Mouse (Mus musculus): ENCODE data around the gene Stkld1. TPM values are rescaled to one million over a fixed set of nuclear protein-coding genes. Genes with fewer than 3 reads are reported as not detected.
"Not testable (repeated sequence)": the region's sequence is repeated elsewhere in the genome, so short reads cannot be mapped to it uniquely, and the experiment has no call there.

Gene Stkld1
- polyA plus RNA-seq (2014; fragmentation: Nextera tagmentation; extraction: Ambion mirVana), result 0.08 TPM in 1 of 2 replicates, not detected in the other

DNA sequence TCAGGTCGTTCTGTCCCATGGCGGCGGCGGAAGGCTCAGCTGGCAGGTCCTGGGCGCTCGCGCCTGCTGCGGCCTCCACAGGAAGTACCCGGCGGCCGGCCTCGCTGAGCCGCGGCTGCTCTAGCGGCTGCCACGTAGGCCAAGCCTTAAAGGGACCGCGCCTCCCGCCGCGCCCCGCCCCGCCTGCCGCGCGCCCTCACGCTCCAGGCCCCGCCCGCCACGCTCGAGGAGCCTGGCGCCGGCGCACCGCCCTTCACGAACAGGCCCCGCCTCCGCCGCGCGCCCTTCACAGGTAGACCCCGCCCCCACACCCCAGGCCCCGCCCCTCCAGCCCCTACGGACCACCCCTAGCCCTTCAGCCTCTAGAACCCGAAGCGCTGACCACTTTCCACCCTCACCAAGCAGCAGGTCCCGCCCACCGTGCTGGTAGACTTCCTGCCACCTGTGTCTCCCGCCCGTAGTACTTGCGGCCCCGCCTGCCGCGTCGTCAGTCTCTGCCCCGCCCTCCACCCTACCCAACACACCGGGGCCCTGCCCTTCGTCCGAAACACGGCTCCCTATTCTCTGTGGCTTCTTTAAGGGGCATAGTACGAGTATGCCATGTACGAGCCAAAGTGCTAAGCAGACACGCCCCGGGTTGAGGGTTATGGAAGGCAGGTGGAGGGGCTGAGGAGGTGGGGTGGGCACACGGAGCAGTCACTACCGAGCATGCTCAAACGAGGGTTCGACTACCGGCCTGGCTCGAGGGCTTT lies at the start of gene Stkld1, which contains the start of gene Surf4:
Stkld1 (plus strand) TSS at position 744 of the 752 bp plus-strand sequence.
Surf4 (minus strand) TSS at position 625 of the 752 bp plus-strand sequence.
- H3K4me1 ChIP-seq (ENCODE audit: control insufficient read depth, insufficient read depth, low read length), result peaks cover 7% of the 10 kb centered on the region; the same call in 1 of the 2 replicates
- peak within 1 kb of the TSS; percentile 99 for H3K4me3 ChIP-seq (ENCODE audit: low read depth, low read length)
- peak within 1 kb of the TSS; percentile 99 for H3K9ac ChIP-seq (ENCODE audit: low read length)
- H3K4me2 ChIP-seq (ENCODE audit: low read depth, severe bottlenecking), result peak within 1 kb of the TSS; percentile 70
- no peaks in the 10 kb centered on the region for H3K9me3 ChIP-seq (ENCODE audit: control insufficient read depth, low read length)
- peak within 1 kb of the TSS; percentile 79 for H3K27ac ChIP-seq (replicated peaks; ENCODE audit: low read depth, low read length)
- H3K36me3 ChIP-seq (ENCODE audit: control insufficient read depth, insufficient read depth, low read length), result peaks cover 14% of the 10 kb centered on the region
- ATAC-seq (ENCODE audit: insufficient number of reproducible peaks, low FRiP score, low TSS enrichment, low read depth) (peak; percentile 94), DNase-seq (ENCODE audit: low spot score) (peak; percentile 95)
- WGBS, result 1% methylated on average over 44 of the region's 70 CpGs
- H3K27me3 ChIP-seq (ENCODE audit: control insufficient read depth, insufficient read depth, low read length), result no peaks in the 10 kb centered on the region

DNA sequence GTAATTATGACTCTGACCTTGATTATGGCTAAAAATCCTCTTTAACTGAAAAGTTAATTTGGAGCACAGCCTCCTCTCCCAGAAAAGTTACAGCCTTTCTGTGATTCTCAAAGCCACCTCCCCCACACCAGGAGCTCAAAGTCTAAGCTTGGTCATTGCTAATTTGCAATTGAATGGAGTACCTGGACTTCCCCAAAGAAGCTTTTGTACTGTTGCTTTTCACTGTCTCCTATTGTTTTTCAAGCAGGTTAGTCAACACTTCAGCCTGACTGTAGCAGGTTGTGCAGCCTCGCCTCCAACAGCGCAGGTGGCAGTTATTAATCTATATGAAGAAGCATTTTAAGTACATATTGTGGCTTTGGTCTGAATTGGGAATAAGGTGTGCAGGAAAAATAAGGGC lies 48.3 kb upstream of the Stkld1 start:
- H3K4me3 ChIP-seq (ENCODE audit: low read depth, low read length); H3K4me2 ChIP-seq (ENCODE audit: low read depth, severe bottlenecking); H3K4me1 ChIP-seq (ENCODE audit: control insufficient read depth, insufficient read depth, low read length); H3K9me3 ChIP-seq (ENCODE audit: control insufficient read depth, low read length); H3K9ac ChIP-seq (ENCODE audit: low read length); ATAC-seq (ENCODE audit: insufficient number of reproducible peaks, low FRiP score, low TSS enrichment, low read depth); DNase-seq (ENCODE audit: low spot score); H3K27me3 ChIP-seq (ENCODE audit: control insufficient read depth, insufficient read depth, low read length); H3K27ac ChIP-seq (replicated peaks; ENCODE audit: low read depth, low read length): not testable (repeated sequence)
- 90% methylated on average over 2 of the region's 2 CpGs for WGBS
- H3K36me3 ChIP-seq (ENCODE audit: control insufficient read depth, insufficient read depth, low read length), result peaks cover 11% of the 10 kb centered on the region; the same call in 1 of the 2 replicates

DNA sequence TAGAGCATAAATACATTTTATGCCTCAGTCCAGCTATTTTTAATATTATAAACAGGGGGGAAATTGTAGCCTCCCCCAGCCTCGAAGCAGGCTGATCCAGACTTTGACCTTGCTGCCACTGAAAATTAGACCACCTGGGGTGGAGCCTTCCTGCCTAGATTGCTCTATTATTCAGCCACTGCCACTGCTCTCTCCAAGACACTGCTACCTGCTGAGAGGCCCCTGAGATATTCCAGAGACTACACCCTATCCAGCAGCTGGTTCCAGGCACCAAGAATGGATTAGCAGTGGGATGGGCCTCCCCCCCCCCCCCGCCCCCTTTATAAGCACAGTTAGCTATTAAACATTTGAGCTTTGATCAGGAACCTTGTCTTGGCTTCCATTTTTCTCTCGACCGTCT lies 47.7 kb upstream of the Stkld1 start:
- H3K4me1 ChIP-seq (ENCODE audit: control insufficient read depth, insufficient read depth, low read length); H3K9me3 ChIP-seq (ENCODE audit: control insufficient read depth, low read length); H3K4me2 ChIP-seq (ENCODE audit: low read depth, severe bottlenecking); H3K27ac ChIP-seq (replicated peaks; ENCODE audit: low read depth, low read length); H3K4me3 ChIP-seq (ENCODE audit: low read depth, low read length); H3K27me3 ChIP-seq (ENCODE audit: control insufficient read depth, insufficient read depth, low read length); H3K9ac ChIP-seq (ENCODE audit: low read length); DNase-seq (ENCODE audit: low spot score); ATAC-seq (ENCODE audit: insufficient number of reproducible peaks, low FRiP score, low TSS enrichment, low read depth): not testable (repeated sequence)
- H3K36me3 ChIP-seq (ENCODE audit: control insufficient read depth, insufficient read depth, low read length), result peaks cover 11% of the 10 kb centered on the region; the same call in 1 of the 2 replicates
- 68% methylated on average over 4 of the region's 4 CpGs for WGBS

DNA sequence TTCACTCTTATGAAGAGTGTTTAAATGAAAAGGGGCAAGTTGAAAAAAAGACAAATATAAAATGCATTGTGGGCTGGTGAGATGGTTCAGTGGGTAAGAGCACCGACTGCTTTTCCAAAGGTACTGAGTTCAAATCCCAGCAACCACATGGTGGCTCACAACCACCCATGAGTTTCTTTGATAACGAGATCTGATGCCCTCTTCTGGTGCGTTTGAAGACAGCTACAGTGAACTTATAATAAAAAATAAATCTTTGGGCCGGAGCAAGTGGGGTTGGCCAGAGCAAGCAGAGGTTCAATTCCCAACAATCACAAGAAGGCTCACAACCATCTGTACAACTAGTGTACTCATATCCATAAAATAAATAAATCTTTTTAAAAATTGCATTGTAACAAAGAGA lies 37.9 kb upstream of the Stkld1 start:
- Histone ChIP-seq H3K36me3 (ENCODE audit: control insufficient read depth, insufficient read depth, low read length) (peaks cover 32% of the 10 kb centered on the region), H3K4me3 (ENCODE audit: low read depth, low read length) (no peak overlapping the region), H3K9me3 (ENCODE audit: control insufficient read depth, low read length) (no peaks in the 10 kb centered on the region), H3K4me2 (ENCODE audit: low read depth, severe bottlenecking) (no peak overlapping the region), H3K4me1 (ENCODE audit: control insufficient read depth, insufficient read depth, low read length) (no peaks in the 10 kb centered on the region), H3K27ac (replicated peaks; ENCODE audit: low read depth, low read length) (no peak overlapping the region), H3K27me3 (ENCODE audit: control insufficient read depth, insufficient read depth, low read length) (no peaks in the 10 kb centered on the region), H3K9ac (ENCODE audit: low read length) (no peak overlapping the region)
- no peak for ATAC-seq (ENCODE audit: insufficient number of reproducible peaks, low FRiP score, low TSS enrichment, low read depth)
- WGBS, result 91% methylated on average over 4 of the region's 4 CpGs
- DNase-seq (ENCODE audit: low spot score), result no peak

DNA sequence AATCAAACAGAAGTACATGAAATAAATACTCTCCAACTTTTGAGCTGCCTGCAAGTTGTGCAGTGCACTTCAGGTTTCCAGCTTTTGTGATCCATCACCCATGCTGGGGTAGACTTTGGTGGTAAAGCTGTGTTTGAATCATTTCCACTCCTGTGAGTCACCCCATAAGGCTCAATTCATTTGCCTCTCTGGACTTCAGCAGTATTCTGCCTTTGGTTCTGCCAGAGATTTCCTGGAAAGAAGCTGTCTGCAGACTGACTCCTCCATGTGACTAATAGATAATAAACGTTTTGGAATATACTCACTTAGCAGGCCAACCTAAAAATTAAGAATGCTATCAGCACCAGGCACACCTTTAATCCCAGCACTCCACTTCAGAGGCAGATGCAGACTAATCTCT lies 33.1 kb upstream of the Stkld1 start:
- Histone ChIP-seq H3K4me2 (ENCODE audit: low read depth, severe bottlenecking) (no peak overlapping the region), H3K9me3 (ENCODE audit: control insufficient read depth, low read length) (no peaks in the 10 kb centered on the region), H3K4me3 (ENCODE audit: low read depth, low read length) (no peak overlapping the region), H3K36me3 (ENCODE audit: control insufficient read depth, insufficient read depth, low read length) (peaks cover 25% of the 10 kb centered on the region), H3K4me1 (ENCODE audit: control insufficient read depth, insufficient read depth, low read length) (peaks cover 10% of the 10 kb centered on the region; the same call in 1 of the 2 replicates), H3K27ac (replicated peaks; ENCODE audit: low read depth, low read length) (no peak overlapping the region), H3K27me3 (ENCODE audit: control insufficient read depth, insufficient read depth, low read length) (no peaks in the 10 kb centered on the region), H3K9ac (ENCODE audit: low read length) (no peak overlapping the region)
- ATAC-seq (ENCODE audit: insufficient number of reproducible peaks, low FRiP score, low TSS enrichment, low read depth) (no peak), DNase-seq (ENCODE audit: low spot score) (no peak)
- whole genome bisulfite sequencing, result 91% methylated on average over 1 of the region's 1 CpGs

DNA sequence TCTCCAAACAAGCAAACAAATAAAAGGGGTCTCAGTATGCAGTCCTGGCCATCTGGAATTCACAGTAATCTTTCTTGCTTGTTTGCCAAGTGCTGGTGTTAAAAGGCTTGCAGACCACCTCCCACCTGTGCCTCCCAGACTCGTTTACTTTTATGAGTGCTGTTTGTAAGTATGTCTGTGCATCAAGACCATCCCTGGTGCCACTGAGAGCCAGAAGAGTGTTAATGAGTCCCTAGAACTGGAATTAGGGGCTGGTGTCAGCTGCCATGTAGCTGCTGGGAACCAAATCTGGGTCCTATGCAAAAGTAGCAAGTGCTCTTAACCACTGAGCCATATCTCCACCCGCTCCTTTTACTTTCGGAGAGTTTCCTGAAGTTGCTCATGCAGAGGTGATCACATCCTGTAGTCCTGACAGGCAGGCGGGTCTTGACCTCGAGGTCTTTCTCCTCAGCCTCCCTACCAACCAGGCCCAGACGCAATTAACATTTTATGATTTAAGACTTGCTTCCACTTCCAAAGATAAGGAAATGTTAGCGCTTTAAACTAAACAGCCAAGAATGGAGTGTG lies 31.9 kb upstream of the Stkld1 start:
- DNase-seq (ENCODE audit: low spot score) (no peak), ATAC-seq (ENCODE audit: insufficient number of reproducible peaks, low FRiP score, low TSS enrichment, low read depth) (no peak)
- no peaks in the 10 kb centered on the region for H3K9me3 ChIP-seq (ENCODE audit: control insufficient read depth, low read length)
- H3K27me3 ChIP-seq (ENCODE audit: control insufficient read depth, insufficient read depth, low read length), result no peaks in the 10 kb centered on the region
- H3K36me3 ChIP-seq (ENCODE audit: control insufficient read depth, insufficient read depth, low read length), result peaks cover 26% of the 10 kb centered on the region
- H3K4me2 ChIP-seq (ENCODE audit: low read depth, severe bottlenecking), result peak overlapping the region; percentile 81
- 6% methylated on average over 7 of the region's 7 CpGs for WGBS
- H3K4me3 ChIP-seq (ENCODE audit: low read depth, low read length), result peak overlapping the region; percentile 91
- peaks cover 10% of the 10 kb centered on the region; the same call in 1 of the 2 replicates for H3K4me1 ChIP-seq (ENCODE audit: control insufficient read depth, insufficient read depth, low read length)
- H3K9ac ChIP-seq (ENCODE audit: low read length), result peak overlapping the region; percentile 62
- H3K27ac ChIP-seq (replicated peaks; ENCODE audit: low read depth, low read length), result no peak overlapping the region

DNA sequence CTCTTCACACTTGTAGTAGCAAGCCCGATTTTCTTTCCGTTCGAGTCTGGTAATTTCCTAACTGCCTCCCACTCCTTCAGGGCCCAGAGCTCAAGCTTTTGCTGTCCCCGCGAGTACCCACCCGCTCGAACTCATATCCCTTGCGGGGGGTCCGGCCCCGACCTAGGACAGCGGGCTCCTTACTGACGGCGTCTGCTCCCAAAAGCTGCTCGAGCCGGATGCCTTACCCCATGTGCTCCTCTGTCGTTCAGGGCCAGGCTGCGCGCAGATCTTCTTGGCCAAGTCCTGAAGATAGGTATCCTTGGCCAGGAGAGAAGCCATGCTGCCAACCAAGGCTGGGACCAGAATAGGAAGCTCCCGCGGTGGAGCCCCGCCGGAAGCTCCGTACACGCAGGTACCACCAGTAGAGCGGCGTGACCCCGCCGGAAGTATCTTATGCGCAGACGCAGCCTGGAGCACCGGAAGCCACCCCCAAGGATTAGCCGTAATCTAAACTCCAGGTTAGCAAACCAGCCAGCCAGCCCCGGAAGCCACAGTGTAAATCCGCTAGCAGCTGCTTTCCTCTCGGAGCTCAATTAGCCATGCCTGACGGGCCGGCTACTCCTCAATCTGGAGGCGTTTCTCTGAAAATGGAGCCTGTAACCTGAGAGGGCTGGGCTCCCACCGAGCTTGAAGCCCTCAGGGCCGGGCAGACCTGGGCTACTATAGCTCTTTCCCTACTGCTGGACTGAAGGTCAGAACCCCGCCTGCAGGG lies 31.2 kb upstream of the Stkld1 start, which contains the start of gene Surf6:
Surf6 (minus strand) TSS at position 413 of the 754 bp plus-strand sequence.
- peak within 1 kb of the TSS; percentile 77 for H3K27ac ChIP-seq (replicated peaks; ENCODE audit: low read depth, low read length)
- peak within 1 kb of the TSS; percentile 62 for H3K9ac ChIP-seq (ENCODE audit: low read length)
- peak within 1 kb of the TSS; percentile 91 for H3K4me3 ChIP-seq (ENCODE audit: low read depth, low read length)
- under 1% methylated on average over 41 of the region's 41 CpGs for WGBS
- no peaks in the 10 kb centered on the region for H3K9me3 ChIP-seq (ENCODE audit: control insufficient read depth, low read length)
- no peaks in the 10 kb centered on the region for H3K27me3 ChIP-seq (ENCODE audit: control insufficient read depth, insufficient read depth, low read length)
- peaks cover 28% of the 10 kb centered on the region for H3K36me3 ChIP-seq (ENCODE audit: control insufficient read depth, insufficient read depth, low read length)
- ATAC-seq (ENCODE audit: insufficient number of reproducible peaks, low FRiP score, low TSS enrichment, low read depth) (peak; percentile 93), DNase-seq (ENCODE audit: low spot score) (peak; percentile 97)
- peaks cover 10% of the 10 kb centered on the region; the same call in 1 of the 2 replicates for H3K4me1 ChIP-seq (ENCODE audit: control insufficient read depth, insufficient read depth, low read length)
- H3K4me2 ChIP-seq (ENCODE audit: low read depth, severe bottlenecking), result peak within 1 kb of the TSS; percentile 81

DNA sequence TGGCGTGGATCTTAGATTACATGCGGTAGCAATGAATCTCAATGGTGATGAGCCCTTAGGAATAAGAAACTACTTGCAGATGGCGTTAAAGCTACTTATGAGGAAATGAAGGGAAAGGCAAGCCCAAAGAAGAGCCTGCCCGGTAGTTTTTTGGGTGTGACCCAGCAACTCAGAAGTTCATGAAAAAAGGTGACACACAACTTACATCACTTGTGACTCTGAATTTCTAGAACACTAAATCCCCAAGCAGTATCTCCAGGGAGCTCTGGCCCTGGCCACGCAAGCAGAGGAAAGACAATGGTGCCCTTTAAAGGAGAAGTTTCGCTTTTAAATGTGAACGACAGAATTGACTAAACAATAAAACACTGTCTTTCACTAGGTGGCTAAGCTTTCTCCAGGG lies 30.5 kb upstream of the Stkld1 start:
- Histone ChIP-seq H3K4me2 (ENCODE audit: low read depth, severe bottlenecking) (peak overlapping the region; percentile 81), H3K4me3 (ENCODE audit: low read depth, low read length) (peak overlapping the region; percentile 91), H3K36me3 (ENCODE audit: control insufficient read depth, insufficient read depth, low read length) (peaks cover 31% of the 10 kb centered on the region), H3K9me3 (ENCODE audit: control insufficient read depth, low read length) (no peaks in the 10 kb centered on the region), H3K27ac (replicated peaks; ENCODE audit: low read depth, low read length) (peak overlapping the region; percentile 77), H3K27me3 (ENCODE audit: control insufficient read depth, insufficient read depth, low read length) (no peaks in the 10 kb centered on the region), H3K4me1 (ENCODE audit: control insufficient read depth, insufficient read depth, low read length) (peaks cover 10% of the 10 kb centered on the region; the same call in 1 of the 2 replicates), H3K9ac (ENCODE audit: low read length) (peak overlapping the region; percentile 58)
- DNase-seq (ENCODE audit: low spot score) (no peak), ATAC-seq (ENCODE audit: insufficient number of reproducible peaks, low FRiP score, low TSS enrichment, low read depth) (no peak)
- WGBS, result 20% methylated on average over 7 of the region's 7 CpGs
